Mouse (Mus musculus) CH12.LX (cell line): ENCODE measurements around the gene Gfi1b. TPM values are rescaled to one million over a fixed set of nuclear protein-coding genes. Genes with fewer than 3 reads are reported as not detected.

Experiments used
- DNase-seq: peaks from one replicate; pipeline ENCODE4 v3.0.0-alpha.2; 2013; ENCODE audit errors: extremely low read depth
- H3K27ac ChIP-seq: 2 replicates; pipeline ENCODE4 v1.5.1; 2012; ENCODE audit warnings: low read depth, mild to moderate bottlenecking, control low read depth, moderate library complexity; ENCODE audit not compliant: insufficient read depth
- H3K27me3 ChIP-seq: replicated peaks from 2 replicates; pipeline ENCODE3; 2012; ENCODE audit warnings: inconsistent platforms
- H3K36me3 ChIP-seq, 2 experiments: replicated peaks in 1 of 2; 2 replicates each; pipeline versions ENCODE3 to v1.6.1; 2012; ENCODE audit warnings: inconsistent platforms in 1 of 2, low read length in 1 of 2, mild to moderate bottlenecking in 1 of 2, mixed read lengths in 1 of 2, moderate library complexity in 1 of 2; ENCODE audit not compliant: control insufficient read depth in 1 of 2, insufficient read depth in 1 of 2
- H3K4me1 ChIP-seq, 2 experiments: 2 replicates each; pipeline ENCODE4 v1.6.1; 2012; ENCODE audit warnings: inconsistent platforms in 1 of 2, moderate library complexity in 1 of 2; ENCODE audit not compliant: insufficient read depth in 2 of 2, control insufficient read depth in 1 of 2
- H3K4me2 ChIP-seq: 2 replicates; pipeline ENCODE4 v1.6.1; 2012; ENCODE audit warnings: low read depth, mild to moderate bottlenecking, control low read depth; ENCODE audit not compliant: poor library complexity, insufficient read depth, severe bottlenecking
- H3K4me3 ChIP-seq, 3 experiments: fragments of 150-350 bp in 1 of 3; sonication (generic) in 1 of 3; replicated peaks in 1 of 3; 2 replicates each; pipeline versions ENCODE3 to v1.5.1; 2011 to 2012; ENCODE audit warnings: low read depth in 2 of 3, low read length in 2 of 3, mild to moderate bottlenecking in 2 of 3, moderate library complexity in 2 of 3, control low read depth in 1 of 3, improper control_type of control experiment in 1 of 3, inconsistent platforms in 1 of 3, mixed read lengths in 1 of 3; ENCODE audit not compliant: poor library complexity in 1 of 3
- H3K79me2 ChIP-seq: replicated peaks from 2 replicates; pipeline ENCODE4 v1.6.1; 2012; ENCODE audit warnings: mild to moderate bottlenecking, moderate library complexity; ENCODE audit not compliant: control insufficient read depth, poor library complexity, insufficient read depth, severe bottlenecking; ENCODE audit errors: extremely low read depth
- H3K9ac ChIP-seq: 2 replicates; pipeline ENCODE4 v1.6.1; 2012; ENCODE audit warnings: low read depth, mild to moderate bottlenecking, control low read depth, moderate library complexity; ENCODE audit not compliant: insufficient read depth
- H3K9me3 ChIP-seq: replicated peaks from 2 replicates; pipeline ENCODE3; 2012; ENCODE audit warnings: low read length, inconsistent platforms, mixed read lengths
- CHD1 ChIP-seq: IDR thresholded peaks from 2 replicates; pipeline ENCODE4 v1.6.1; 2012; ENCODE audit warnings: low read depth, low read length, improper control_type of control experiment, inconsistent platforms
- CHD2 ChIP-seq: IDR thresholded peaks from 2 replicates; pipeline ENCODE4 v1.6.1; 2011; ENCODE audit warnings: low read length, improper control_type of control experiment
- CTCF ChIP-seq, 2 experiments: IDR thresholded peaks in 1 of 2; conservative IDR thresholded peaks in 1 of 2; 2 replicates each; pipeline ENCODE4 v1.5.1; 2011 to 2012; ENCODE audit warnings: low read depth in 2 of 2, low read length in 2 of 2, improper control_type of control experiment in 1 of 2, inconsistent platforms in 1 of 2, mild to moderate bottlenecking in 1 of 2, moderate library complexity in 1 of 2
- EP300 ChIP-seq: IDR thresholded peaks from 2 replicates; pipeline ENCODE4 v1.6.1; 2011; ENCODE audit warnings: low read length, improper control_type of control experiment
- ETS1 ChIP-seq: conservative IDR thresholded peaks from 2 replicates; pipeline ENCODE4 v1.6.1; 2012; ENCODE audit warnings: low read depth, mild to moderate bottlenecking, inconsistent platforms, low read length, improper control_type of control experiment, moderate library complexity
- GABPA ChIP-seq: IDR thresholded peaks from 2 replicates; pipeline ENCODE4 v1.6.1; 2012; ENCODE audit warnings: low read depth, low read length, improper control_type of control experiment, inconsistent platforms; ENCODE audit not compliant: insufficient replicate concordance
- JUND ChIP-seq: conservative IDR thresholded peaks from 2 replicates; pipeline ENCODE4 v1.6.1; 2011; ENCODE audit warnings: low read depth, low read length, improper control_type of control experiment
- KAT2A ChIP-seq: IDR thresholded peaks from 2 replicates; pipeline ENCODE4 v1.6.1; 2012; ENCODE audit warnings: low read length, improper control_type of control experiment, inconsistent platforms; ENCODE audit not compliant: insufficient replicate concordance
- MEF2A ChIP-seq: IDR thresholded peaks from 2 replicates; pipeline ENCODE4 v1.6.1; 2014; ENCODE audit warnings: low read depth, mild to moderate bottlenecking, inconsistent platforms, low read length, improper control_type of control experiment, borderline replicate concordance
- MYC ChIP-seq: IDR thresholded peaks from 2 replicates; pipeline ENCODE4 v1.6.1; 2011; ENCODE audit warnings: low read depth, mild to moderate bottlenecking, improper control_type of control experiment, low read length
- POLR2A ChIP-seq: IDR thresholded peaks from 2 replicates; pipeline ENCODE4 v1.6.1; 2011; ENCODE audit warnings: low read depth, mild to moderate bottlenecking, improper control_type of control experiment, low read length
- UBTF ChIP-seq: IDR thresholded peaks from 2 replicates; pipeline ENCODE4 v1.6.1; 2012; ENCODE audit warnings: low read depth, mild to moderate bottlenecking, inconsistent platforms, low read length, improper control_type of control experiment, moderate library complexity
- USF2 ChIP-seq: conservative IDR thresholded peaks from 2 replicates; pipeline ENCODE4 v1.6.1; 2011; ENCODE audit warnings: low read depth, low read length, improper control_type of control experiment
- ZC3H11A ChIP-seq: IDR thresholded peaks from 2 replicates; pipeline ENCODE4 v1.6.1; 2012; ENCODE audit warnings: low read depth, mild to moderate bottlenecking, inconsistent platforms, low read length, improper control_type of control experiment
- ZMIZ1 ChIP-seq: IDR thresholded peaks from 2 replicates; pipeline ENCODE4 v1.6.1; 2012; ENCODE audit warnings: low read depth, mild to moderate bottlenecking, inconsistent platforms, low read length, improper control_type of control experiment
- dilution Hi-C: fragments of 300-500 bp; cut with MboI; formaldehyde crosslinking; loops from 2 replicates; pipeline ENCODE4 v1.14.3; 2020; ENCODE audit warnings: low sequenced_read_pairs; ENCODE audit not compliant: extremely low pct_unique_long_range_greater_than_20kb, extremely low pct_ligation_motif_present
- in situ Hi-C: fragments of 300-500 bp; cut with MboI; formaldehyde crosslinking; loops from 3 replicates; pipeline ENCODE4 v1.14.3; 2019; ENCODE audit warnings: low sequenced_read_pairs, low pct_ligation_motif_present, low pct_unique_long_range_greater_than_20kb, mixed read lengths
- polyA plus RNA-seq: library from polyadenylated mRNA; unstranded; fragments of >175 nt; gene quantifications from 2 replicates; pipeline ENCODE4 v1.2.1, GENCODE M21; 2012; ENCODE audit warnings: low read depth; ENCODE audit not compliant: insufficient read length
- total RNA-seq, 2 experiments: library from RNA; depleted of rRNA; stranded (reverse); fragments of 300-350 nt in 1 of 2; fragments of >200 nt in 1 of 2; gene quantifications; 2 replicates each; pipeline ENCODE4 v1.2.3; 2012 to 2014

Gene Gfi1b
- total and polyA plus RNA-seq, 3 experiments: 0.19 to 0.87 TPM; not detected in 1

GRCm38 (mm10) chr2:28563830-28564229, 58.0 kb downstream of the Gfi1b start:
- Histone ChIP-seq H3K9ac (no peak overlapping the region), H3K9me3 (no peaks in the 10 kb centered on the region), H3K4me3 (no peak overlapping the region), H3K79me2 (no peaks in the 10 kb centered on the region), H3K36me3 (peaks cover 32 to 45% of the 10 kb centered on the region in 2 experiments), H3K4me2 (no peak overlapping the region), H3K27me3 (no peaks in the 10 kb centered on the region), H3K27ac (no peak overlapping the region), H3K4me1 (no peaks in the 10 kb centered on the region)
- in situ Hi-C loops: no loop called here
- no peak for TF ChIP-seq ZC3H11A
- no peak for TF ChIP-seq POLR2A
- TF ChIP-seq UBTF: no peak
- no peak for TF ChIP-seq MEF2A
- TF ChIP-seq USF2: no peak
- no peak for TF ChIP-seq EP300
- no peak for TF ChIP-seq JUND
- DNase-seq: no peak
- dilution Hi-C loops: no loop called here

- H3K27me3 ChIP-seq: no peaks in the 10 kb centered on the region
- no peak within 1 kb of the TSS for H3K4me2 ChIP-seq
- peaks cover 28 to 40% of the 10 kb centered on the region in 2 experiments for H3K36me3 ChIP-seq
- TF ChIP-seq ZMIZ1 (no peak), KAT2A (no peak), CTCF (conservative IDR thresholded peaks at IDR 0.05 in 1 of 2, IDR thresholded peaks at IDR 0.05 in 1 of 2; ENCODE audit: low read depth in 2 of 2, low read length in 2 of 2) (no peak), CHD2 (no peak), ZC3H11A (no peak), MYC (no peak), GABPA (no peak), ETS1 (no peak), POLR2A (no peak), CHD1 (no peak), UBTF (no peak)
- DNase-seq: no peak
- H3K4me1 ChIP-seq: no peaks in the 10 kb centered on the region
- dilution Hi-C loops: no loop called here
- no peaks in the 10 kb centered on the region for H3K79me2 ChIP-seq
- H3K4me3 ChIP-seq: no peak within 1 kb of the TSS
- H3K27ac ChIP-seq: no peak within 1 kb of the TSS
- H3K9me3 ChIP-seq: no peaks in the 10 kb centered on the region
- H3K9ac ChIP-seq: no peak within 1 kb of the TSS
- in situ Hi-C loops: no loop called here
These were observed 58.5 kb downstream of the Gfi1b start, which contains the start of gene Cel for GRCm38 (mm10) chr2:28563303-28563702. TSS of gene Cel (minus strand) at chr2:28563403.

Other genes with a start within 250 kb of the Gfi1b start
- gene Ppp1r26, start 175.2 kb downstream of the Gfi1b start, total RNA-seq (2012; rRNA removed): not detected in 2 replicates
- gene Ppp1r26, start 175.2 kb downstream of the Gfi1b start, total RNA-seq (2014; rRNA removed): not detected in 2 replicates
- gene Ppp1r26, start 175.2 kb downstream of the Gfi1b start, polyA plus RNA-seq: 0.27 and 0.77 TPM in 2 replicates
- gene 1700007K13Rik, start 155.7 kb downstream of the Gfi1b start, total RNA-seq (2012; rRNA removed): 0.98 and 1.6 TPM in 2 replicates
- gene 1700007K13Rik, start 155.7 kb downstream of the Gfi1b start, total RNA-seq (2014; rRNA removed): 0.74 TPM in 2 replicates
- 1.3 TPM in 1 of 2 replicates, not detected in the other for gene 1700007K13Rik, start 155.7 kb downstream of the Gfi1b start, polyA plus RNA-seq
- gene Mrps2, start 153.9 kb downstream of the Gfi1b start, total RNA-seq (2012; rRNA removed): 21.3 and 28.7 TPM in 2 replicates
- 45.5 and 46.6 TPM in 2 replicates for gene Mrps2, start 153.9 kb downstream of the Gfi1b start, total RNA-seq (2014; rRNA removed)
- gene Mrps2, start 153.9 kb downstream of the Gfi1b start, polyA plus RNA-seq: 73.3 and 78.5 TPM in 2 replicates
- gene Gbgt1, start 125.1 kb downstream of the Gfi1b start, total RNA-seq (2012; rRNA removed): not detected in 2 replicates
- not detected in 2 replicates for gene Gbgt1, start 125.1 kb downstream of the Gfi1b start, total RNA-seq (2014; rRNA removed)
- not detected in 2 replicates for gene Gbgt1, start 125.1 kb downstream of the Gfi1b start, polyA plus RNA-seq
- not detected in 2 replicates for gene Gm10134, start 115.9 kb downstream of the Gfi1b start, total RNA-seq (2012; rRNA removed)
- gene Gm10134, start 115.9 kb downstream of the Gfi1b start, total RNA-seq (2014; rRNA removed): not detected in 2 replicates
- gene Gm10134, start 115.9 kb downstream of the Gfi1b start, polyA plus RNA-seq: not detected in 2 replicates
- 11.0 and 11.4 TPM in 2 replicates for gene Ralgds, start 108.9 kb downstream of the Gfi1b start, total RNA-seq (2012; rRNA removed)
- 4.1 and 4.8 TPM in 2 replicates for gene Ralgds, start 108.9 kb downstream of the Gfi1b start, total RNA-seq (2014; rRNA removed)
- gene Ralgds, start 108.9 kb downstream of the Gfi1b start, polyA plus RNA-seq: 6.6 and 7.4 TPM in 2 replicates
- gene Cel, start 58.6 kb downstream of the Gfi1b start, total RNA-seq (2012; rRNA removed): not detected in 2 replicates
- gene Cel, start 58.6 kb downstream of the Gfi1b start, total RNA-seq (2014; rRNA removed): not detected in 2 replicates
- not detected in 2 replicates for gene Cel, start 58.6 kb downstream of the Gfi1b start, polyA plus RNA-seq
- gene Gtf3c5, start 38.2 kb downstream of the Gfi1b start, total RNA-seq (2012; rRNA removed): 12.5 and 15.1 TPM in 2 replicates
- 8.4 and 8.6 TPM in 2 replicates for gene Gtf3c5, start 38.2 kb downstream of the Gfi1b start, total RNA-seq (2014; rRNA removed)
- 27.4 and 30.7 TPM in 2 replicates for gene Gtf3c5, start 38.2 kb downstream of the Gfi1b start, polyA plus RNA-seq
- 8.7 and 9.5 TPM in 2 replicates for gene Tsc1, start 19.2 kb upstream of the Gfi1b start, total RNA-seq (2012; rRNA removed)
- 7.6 and 8.1 TPM in 2 replicates for gene Tsc1, start 19.2 kb upstream of the Gfi1b start, total RNA-seq (2014; rRNA removed)
- gene Tsc1, start 19.2 kb upstream of the Gfi1b start, polyA plus RNA-seq: 12.2 and 13.4 TPM in 2 replicates
- gene Spaca9, start 77.7 kb upstream of the Gfi1b start, total RNA-seq (2012; rRNA removed): 6.0 and 13.1 TPM in 2 replicates
- 8.0 and 9.2 TPM in 2 replicates for gene Spaca9, start 77.7 kb upstream of the Gfi1b start, total RNA-seq (2014; rRNA removed)
- 7.4 and 9.8 TPM in 2 replicates for gene Spaca9, start 77.7 kb upstream of the Gfi1b start, polyA plus RNA-seq
- 0.55 and 0.84 TPM in 2 replicates for gene Ak8, start 78.2 kb upstream of the Gfi1b start, total RNA-seq (2012; rRNA removed)
- gene Ak8, start 78.2 kb upstream of the Gfi1b start, total RNA-seq (2014; rRNA removed): 0.58 and 1.1 TPM in 2 replicates
- gene Ak8, start 78.2 kb upstream of the Gfi1b start, polyA plus RNA-seq: 4.9 and 5.3 TPM in 2 replicates
- gene Gtf3c4, start 218.4 kb upstream of the Gfi1b start, total RNA-seq (2012; rRNA removed): 17.4 and 20.0 TPM in 2 replicates
- gene Gtf3c4, start 218.4 kb upstream of the Gfi1b start, total RNA-seq (2014; rRNA removed): 10.8 and 13.2 TPM in 2 replicates
- 15.3 and 16.1 TPM in 2 replicates for gene Gtf3c4, start 218.4 kb upstream of the Gfi1b start, polyA plus RNA-seq
- gene Ddx31, start 218.4 kb upstream of the Gfi1b start, total RNA-seq (2012; rRNA removed): 15.9 and 23.4 TPM in 2 replicates
- 26.8 and 28.8 TPM in 2 replicates for gene Ddx31, start 218.4 kb upstream of the Gfi1b start, total RNA-seq (2014; rRNA removed)
- gene Ddx31, start 218.4 kb upstream of the Gfi1b start, polyA plus RNA-seq: 18.1 and 18.8 TPM in 2 replicates